In the genomic region with DNA sequence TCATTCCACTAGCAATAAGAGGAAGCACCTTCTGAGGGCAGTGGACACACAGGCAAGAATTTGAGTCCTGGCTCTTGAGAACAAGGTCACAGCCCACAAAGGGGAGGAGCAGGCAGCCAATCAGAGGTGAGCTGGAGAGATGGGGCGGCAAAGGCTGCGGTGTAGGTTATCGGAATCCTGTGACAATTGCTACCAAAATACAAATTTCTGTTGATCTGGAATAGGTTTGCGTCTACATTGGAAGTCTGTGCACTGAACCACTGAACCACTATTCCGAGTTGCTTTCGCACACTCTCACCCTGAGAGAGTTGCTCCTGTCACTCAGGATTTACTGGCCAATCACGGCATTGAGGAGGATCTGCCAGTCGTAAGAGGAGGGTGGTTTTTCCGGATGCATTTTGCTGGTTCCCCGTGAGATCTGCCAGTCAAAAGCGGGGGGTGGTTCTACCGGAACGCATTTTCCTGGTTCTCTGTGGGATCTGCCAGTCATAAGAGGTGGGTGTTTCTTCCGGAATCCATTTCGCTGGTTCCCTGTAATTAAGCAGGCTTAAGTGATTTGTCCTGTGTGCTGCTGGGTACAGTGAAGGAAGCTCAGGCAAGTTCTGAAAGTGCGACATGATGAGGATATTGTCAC, we compare ENCODE assay signal across 8 mouse cellular contexts. TPM values are rescaled to one million over a fixed set of nuclear protein-coding genes. Genes with fewer than 3 reads are reported as not detected.
DNase-seq lines count a peak whose midpoint lies in the region; ATAC-seq and TF ChIP-seq lines count a peak whose summit lies in the region.
"Not testable (repeated sequence)": the region's sequence is repeated elsewhere in the genome, so short reads cannot be mapped to it uniquely, and the experiment has no call there.

No protein-coding gene starts in this region.

- H3K36me3 ChIP-seq in G1E (replicated peaks); forebrain, embryonic 16.5 days (ENCODE audit: control insufficient read depth, insufficient read depth); lung, embryonic 14.5 days (ENCODE audit: insufficient read depth); thymus, adult 2 months (ENCODE audit: control insufficient read depth, insufficient read depth, low read length): not testable (repeated sequence)

- H3K4me3 ChIP-seq in G1E (ENCODE audit: low read depth, low read length): peak overlapping the region; percentile 70
- H3K4me3 ChIP-seq in forebrain, embryonic 16.5 days (replicated peaks; ENCODE audit: low read length): peak overlapping the region; percentile 43
- peak overlapping the region; percentile 62 for H3K4me3 ChIP-seq in layer of hippocampus, adult 2 months
- H3K4me3 ChIP-seq in lung, embryonic 14.5 days (ENCODE audit: low read depth, low read length): peak overlapping the region; percentile 52
- H3K4me3 ChIP-seq in olfactory bulb, adult 2 months (ENCODE audit: insufficient read depth, low read depth, low read length): peak overlapping the region; percentile 58
- H3K4me3 ChIP-seq in thymus, adult 2 months (ENCODE audit: control insufficient read depth, insufficient read depth, low read length): peak overlapping the region; percentile 72

- intact Hi-C loops in heart, postnatal 36 days (cut with DNase I): loop anchor here (5.0 kb wide), 1 partner anchor 368 kb away; a partner anchor contains a TSS

- H3K9me3 ChIP-seq in G1E (replicated peaks); forebrain, embryonic 16.5 days (ENCODE audit: control insufficient read depth, low read length); lung, embryonic 14.5 days (ENCODE audit: low read depth, low read length): not testable (repeated sequence)

- H3K9ac ChIP-seq in forebrain, embryonic 16.5 days (replicated peaks; ENCODE audit: low read depth, low read length): peak overlapping the region; percentile 48
- H3K9ac ChIP-seq in lung, embryonic 14.5 days: peak overlapping the region; percentile 47

- DNase-seq in G1E (ENCODE audit: low spot score): peak; percentile 86
- peak; percentile 75 to 91 for DNase-seq in cerebellum, adult 18-20 months
- peak; percentile 79 to 82 for DNase-seq in heart, postnatal 36 days
- peak; percentile 84 to 94 for DNase-seq in layer of hippocampus, adult 2 months (ENCODE audit: low spot score in 2 of 2)
- DNase-seq in lung, embryonic 14.5 days: peak; percentile 94
- DNase-seq in thymus, adult 2 months: peak; percentile 84

- H3K4me1 ChIP-seq in G1E (ENCODE audit: insufficient read depth, low read depth, low read length); forebrain, embryonic 16.5 days (replicated peaks; ENCODE audit: control insufficient read depth, insufficient read depth, low read length); lung, embryonic 14.5 days (ENCODE audit: insufficient read depth); olfactory bulb, adult 2 months (ENCODE audit: control insufficient read depth, insufficient read depth, low read length); thymus, adult 2 months (replicated peaks; ENCODE audit: control insufficient read depth, insufficient read depth, low read length): not testable (repeated sequence)

- peak; percentile 100 for ATAC-seq in G1E (ENCODE audit: extremely low read depth, insufficient number of reproducible peaks, low FRiP score, poor library complexity, severe bottlenecking)
- peak; percentile 100 for ATAC-seq in forebrain, embryonic 16.5 days
- ATAC-seq in lung, embryonic 14.5 days (ENCODE audit: insufficient read depth): peak; percentile 100

- H3K27me3 ChIP-seq in G1E (ENCODE audit: insufficient read depth, low read length); forebrain, embryonic 16.5 days (replicated peaks; ENCODE audit: control insufficient read depth, insufficient read depth, low read length); lung, embryonic 14.5 days (ENCODE audit: insufficient read depth, low read length); thymus, adult 2 months (ENCODE audit: control insufficient read depth, insufficient read depth, low read length): not testable (repeated sequence)

- TF ChIP-seq POLR2A in olfactory bulb, adult 2 months (IDR thresholded peaks at IDR 0.05; ENCODE audit: insufficient read depth, low read depth, low read length); thymus, adult 2 months (IDR thresholded peaks at IDR 0.05; ENCODE audit: control insufficient read depth, extremely low read depth, insufficient read depth, low read length, poor library complexity): not testable (repeated sequence)

- peak overlapping the region; percentile 51 for H3K4me2 ChIP-seq in forebrain, embryonic 16.5 days (ENCODE audit: low read length)
- peak overlapping the region; percentile 59 for H3K4me2 ChIP-seq in lung, embryonic 14.5 days

- peak overlapping the region; percentile 36; the same call in 1 of the 2 replicates for H3K27ac ChIP-seq in forebrain, embryonic 16.5 days (ENCODE audit: low read length)
- peak overlapping the region; percentile 52; the same call in 1 of the 2 replicates for H3K27ac ChIP-seq in layer of hippocampus, adult 2 months
- not testable (repeated sequence) for H3K27ac ChIP-seq in lung, embryonic 14.5 days (ENCODE audit: low read depth); olfactory bulb, adult 2 months (ENCODE audit: insufficient read depth, low read depth, low read length)
- peak overlapping the region; percentile 40; the same call in 1 of the 2 replicates for H3K27ac ChIP-seq in thymus, adult 2 months (ENCODE audit: control insufficient read depth, insufficient read depth, low read length)

- WGBS in forebrain, embryonic 16.5 days: 2% methylated on average over 16 of the region's 16 CpGs
- 2% methylated on average over 16 of the region's 16 CpGs for WGBS in lung, embryonic 14.5 days
- 2% methylated on average over 16 of the region's 16 CpGs for WGBS in olfactory bulb, adult 2 months
- WGBS in thymus, adult 2 months: 3% methylated on average over 16 of the region's 16 CpGs

- TF ChIP-seq CTCF in G1E (IDR thresholded peaks at IDR 0.05; ENCODE audit: low read depth, low read length); lung, embryonic 14.5 days (IDR thresholded peaks at IDR 0.05; ENCODE audit: low read depth); olfactory bulb, adult 2 months (IDR thresholded peaks at IDR 0.05; ENCODE audit: insufficient read depth, low read depth, low read length); thymus, adult 2 months (IDR thresholded peaks at IDR 0.05; ENCODE audit: borderline replicate concordance, control insufficient read depth, extremely low read depth, insufficient read depth, low read length, poor library complexity): not testable (repeated sequence)
- TF ChIP-seq CTCF in layer of hippocampus, adult 2 months (conservative IDR thresholded peaks at IDR 0.05): peak; percentile 28; the same call in 1 of the 2 replicates

RNA-seq across cellular contexts. Expression of a gene that starts 59.2 kb away (rescaled TPM):
- total RNA-seq in G1E (2014; fragmentation: Nextera tagmentation): 11.4 and 18.8 TPM in 2 replicates
- total RNA-seq in G1E (2017): 5.9 and 7.8 TPM in 2 replicates
- 0.31 and 0.39 TPM in 2 replicates for polyA plus RNA-seq in G1E (2012)
- 3.4 and 5.2 TPM in 2 replicates for polyA plus RNA-seq in forebrain, embryonic 16.5 days (2015; fragmentation: Nextera tagmentation; extraction: Ambion mirVana)
- total RNA-seq in heart, postnatal 36 days (2021): 1 to 10 TPM; 7.7 to 8.6 TPM
- total RNA-seq in layer of hippocampus, adult 2 months (2021): 1 to 10 TPM; 7.4 to 8.5 TPM
- polyA plus RNA-seq in lung, embryonic 14.5 days (2014; fragmentation: Nextera tagmentation; extraction: Ambion mirVana): 6.4 and 7.2 TPM in 2 replicates
- polyA plus RNA-seq in olfactory bulb, adult 2 months (2012; ENCODE audit: insufficient read depth, insufficient read length, low replicate concordance, missing spikeins): not detected in 2 replicates
- 0.07 TPM in 1 of 2 replicates, not detected in the other for polyA plus RNA-seq in thymus, adult 2 months (2012; rRNA removed)
